Mouse (Mus musculus) E14TG2a.4 (cell line): ENCODE measurements around the gene Fam198a.

Source experiments
- H3K27me3 ChIP-seq: 2 replicates; pipeline ENCODE4 v1.6.1; 2014; ENCODE audit warnings: low read length, control low read depth; ENCODE audit not compliant: insufficient read depth
- H3K36me3 ChIP-seq: 2 replicates; pipeline ENCODE4 v1.6.1; 2014; ENCODE audit warnings: low read length, control low read depth; ENCODE audit not compliant: insufficient read depth
- H3K4me1 ChIP-seq: replicated peaks from 2 replicates; pipeline ENCODE4 v1.6.1; 2014; ENCODE audit warnings: low read depth, low read length, control low read depth
- H3K4me3 ChIP-seq: replicated peaks from 2 replicates; pipeline ENCODE4 v1.5.1; 2014; ENCODE audit warnings: mild to moderate bottlenecking, low read length
- H3K9me3 ChIP-seq: 2 replicates; pipeline ENCODE4 v1.6.1; 2014; ENCODE audit warnings: low read length, control low read depth
- CTCF ChIP-seq: conservative IDR thresholded peaks from 2 replicates; pipeline ENCODE4 v1.5.1; 2014; ENCODE audit warnings: low read length
- NANOG ChIP-seq: IDR thresholded peaks from 2 replicates; pipeline ENCODE4 v1.6.1; 2014; ENCODE audit warnings: borderline replicate concordance, low read length, mixed read lengths
- POU5F1 ChIP-seq: IDR thresholded peaks from 2 replicates; pipeline ENCODE4 v1.6.1; 2014; ENCODE audit warnings: low read length, borderline replicate concordance

The Fam198a gene

DNA sequence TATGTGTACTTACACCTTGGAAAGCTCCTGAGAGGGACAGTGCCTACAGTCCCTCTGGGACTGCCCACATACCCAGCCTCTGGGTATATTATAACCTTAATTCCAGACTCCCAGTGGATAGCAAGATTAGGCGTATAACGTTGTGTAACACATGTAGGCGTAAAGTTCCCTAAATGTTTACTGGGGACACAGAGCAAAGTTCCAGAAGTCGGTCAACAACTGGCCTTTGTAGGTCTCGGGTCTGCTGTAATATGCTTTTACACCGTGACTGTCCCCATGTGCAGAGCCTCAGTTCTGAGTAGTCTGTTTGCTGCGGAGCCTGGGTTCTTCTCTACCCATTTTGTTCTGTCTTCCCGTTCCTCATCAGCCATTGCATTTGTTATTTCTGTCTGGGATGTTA, 27.3 kb upstream of the Fam198a start:
- H3K36me3 ChIP-seq: no peaks in the 10 kb centered on the region
- H3K27me3 ChIP-seq: peaks cover 29% of the 10 kb centered on the region
- H3K4me1 ChIP-seq: peaks cover 16% of the 10 kb centered on the region
- H3K4me3 ChIP-seq: no peak overlapping the region
- TF ChIP-seq NANOG: no peak
- TF ChIP-seq POU5F1: no peak
- TF ChIP-seq CTCF: no peak
- no peaks in the 10 kb centered on the region for H3K9me3 ChIP-seq

DNA sequence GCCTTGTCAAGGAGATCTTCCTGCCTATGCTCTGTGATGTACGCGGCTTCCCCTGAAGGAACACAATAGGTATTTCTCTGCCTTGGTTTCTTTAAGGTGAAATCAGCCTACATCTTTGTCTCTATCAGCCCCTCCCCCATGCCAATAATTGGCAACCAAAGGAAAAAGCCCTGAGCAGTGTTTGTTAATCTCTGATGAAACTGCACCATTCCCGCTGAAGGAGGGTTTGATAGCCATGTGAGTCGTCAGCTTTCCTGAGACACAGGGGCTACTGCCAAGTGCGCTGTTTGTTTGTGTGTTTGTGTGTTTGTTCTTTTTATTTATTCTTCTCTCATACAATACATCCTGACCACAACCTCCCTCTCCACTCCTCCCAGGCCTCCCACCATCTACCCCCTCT, 26.9 kb upstream of the Fam198a start:
- no peak for TF ChIP-seq POU5F1
- no peak for TF ChIP-seq CTCF
- no peak for TF ChIP-seq NANOG
- H3K36me3 ChIP-seq: no peaks in the 10 kb centered on the region
- no peaks in the 10 kb centered on the region for H3K9me3 ChIP-seq
- peaks cover 14% of the 10 kb centered on the region for H3K4me1 ChIP-seq
- H3K27me3 ChIP-seq: peaks cover 29% of the 10 kb centered on the region
- no peak overlapping the region for H3K4me3 ChIP-seq

DNA sequence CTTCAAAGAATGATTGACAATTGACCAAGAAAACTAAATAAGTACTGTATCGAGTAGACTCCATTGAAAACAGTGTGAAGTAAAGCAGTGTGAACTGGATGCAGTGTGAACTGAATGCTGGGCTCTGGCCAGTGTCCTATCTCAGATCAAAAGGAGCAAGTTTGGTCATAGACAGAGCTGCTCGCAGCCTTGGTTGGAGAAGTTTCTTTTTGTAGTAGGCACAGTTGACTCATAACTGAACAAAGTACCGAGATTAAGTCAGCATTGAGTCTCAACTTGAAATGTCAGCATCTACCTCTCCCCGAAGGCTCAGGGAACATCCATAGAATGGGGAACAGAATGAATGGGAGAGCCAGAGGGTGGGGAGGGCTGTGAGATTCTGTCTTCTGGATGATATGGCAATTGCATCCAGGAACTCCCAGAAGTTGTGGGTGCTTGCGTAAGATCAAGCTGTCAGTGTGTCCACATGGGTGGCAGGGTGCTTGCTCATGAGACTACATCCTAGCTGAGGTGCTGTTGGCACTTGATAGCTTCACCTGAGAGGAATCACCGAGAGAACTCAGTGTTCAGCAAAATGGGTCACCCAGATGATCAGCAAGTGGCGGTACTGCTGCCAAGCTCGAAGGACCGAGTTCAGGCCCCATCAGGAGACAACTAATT, 25.8 kb upstream of the Fam198a start:
- H3K27me3 ChIP-seq: peaks cover 29% of the 10 kb centered on the region
- peaks cover 4% of the 10 kb centered on the region for H3K4me1 ChIP-seq
- H3K4me3 ChIP-seq: no peak overlapping the region
- H3K9me3 ChIP-seq: no peaks in the 10 kb centered on the region
- no peaks in the 10 kb centered on the region for H3K36me3 ChIP-seq
- TF ChIP-seq CTCF: no peak
- no peak for TF ChIP-seq POU5F1
- TF ChIP-seq NANOG: no peak

DNA sequence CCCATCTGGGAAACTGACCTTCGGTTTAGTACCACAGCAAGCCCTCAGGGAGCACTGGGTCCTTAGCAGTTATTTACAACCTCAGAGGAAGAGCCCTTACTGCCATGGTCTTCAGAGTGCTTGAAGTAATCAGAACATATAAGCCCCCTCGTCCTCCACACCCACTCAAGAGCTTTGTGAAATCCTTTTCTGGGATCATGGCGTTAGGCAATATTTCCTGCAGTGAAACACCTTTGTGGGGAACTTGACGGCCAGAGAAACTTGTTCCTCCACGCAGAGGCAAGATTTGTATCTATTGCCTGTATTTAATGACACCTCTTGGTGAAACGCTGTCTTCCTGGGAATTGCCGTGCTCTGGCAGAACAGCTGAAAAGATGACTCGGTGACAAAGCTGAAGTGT, 24.8 kb upstream of the Fam198a start:
- H3K4me1 ChIP-seq: no peaks in the 10 kb centered on the region
- H3K36me3 ChIP-seq: no peaks in the 10 kb centered on the region
- peaks cover 29% of the 10 kb centered on the region for H3K27me3 ChIP-seq
- H3K9me3 ChIP-seq: no peaks in the 10 kb centered on the region
- TF ChIP-seq NANOG (no peak), POU5F1 (no peak), CTCF (no peak)
- H3K4me3 ChIP-seq: no peak overlapping the region

DNA sequence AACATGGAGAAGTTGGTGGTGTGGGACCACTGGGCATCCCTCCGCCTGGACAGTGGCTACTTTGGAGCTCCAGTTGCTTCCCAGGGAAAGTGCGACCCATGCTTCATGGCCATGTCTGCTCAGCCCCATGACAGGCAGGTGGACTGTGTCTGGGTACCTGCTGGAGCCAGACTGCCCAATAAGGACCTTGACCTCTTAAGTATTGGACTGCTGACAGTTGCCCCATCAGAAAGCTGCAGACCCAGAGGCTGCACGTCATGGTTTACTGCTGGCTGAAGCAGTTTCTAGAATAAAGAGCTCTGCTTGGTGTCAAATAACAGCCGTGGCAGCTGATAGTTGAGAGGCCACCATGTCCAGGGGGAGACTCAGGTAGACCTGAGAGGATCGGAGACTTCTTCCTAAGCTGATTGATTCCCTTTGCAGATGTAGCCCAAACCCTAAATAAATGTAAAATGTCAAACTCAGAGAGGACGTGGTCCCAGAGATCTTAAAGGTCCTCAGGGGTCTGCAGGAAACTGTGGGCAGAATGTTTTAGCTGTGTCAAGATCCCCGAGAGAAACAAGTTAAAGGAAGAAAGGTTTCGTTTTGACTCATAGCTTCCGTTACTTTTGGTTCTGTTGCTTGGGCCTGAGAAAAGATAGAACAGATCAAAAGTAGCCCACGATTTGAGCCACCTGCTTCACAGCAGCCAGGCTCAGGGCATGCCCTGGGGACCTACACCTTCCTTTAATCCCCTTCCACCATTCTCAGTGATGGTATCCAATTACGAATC, 24.0 kb upstream of the Fam198a start:
- TF ChIP-seq NANOG (no peak), CTCF (no peak), POU5F1 (no peak)
- Histone ChIP-seq H3K9me3 (no peaks in the 10 kb centered on the region), H3K36me3 (no peaks in the 10 kb centered on the region), H3K4me1 (no peaks in the 10 kb centered on the region), H3K4me3 (no peak overlapping the region), H3K27me3 (peaks cover 29% of the 10 kb centered on the region)

DNA sequence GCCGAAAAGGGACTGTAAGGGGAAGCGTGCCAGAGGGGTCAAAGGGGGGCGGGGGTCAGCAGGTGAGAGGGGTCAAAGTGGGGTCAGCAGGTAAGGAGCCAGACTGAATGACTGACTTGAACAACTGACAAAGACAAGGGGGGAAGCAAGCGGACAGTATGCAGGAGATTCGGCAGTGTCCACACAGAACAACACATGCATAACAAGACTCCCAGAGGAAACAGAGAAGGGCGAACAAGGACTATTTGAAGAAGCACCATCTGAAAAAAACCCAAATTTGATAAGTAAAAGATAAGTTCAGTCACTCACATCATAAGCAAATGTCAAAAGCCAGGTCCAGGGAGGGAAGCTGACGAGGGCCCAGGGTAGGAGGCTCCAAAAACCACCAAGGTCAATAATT, 23.1 kb upstream of the Fam198a start:
- Histone ChIP-seq H3K36me3 (no peaks in the 10 kb centered on the region), H3K27me3 (peaks cover 31% of the 10 kb centered on the region)
- no peak for TF ChIP-seq CTCF
- no peak for TF ChIP-seq NANOG
- no peak for TF ChIP-seq POU5F1

GRCm38 (mm10) chr9:121928498-121928897, 22.3 kb upstream of the Fam198a start:
- no peaks in the 10 kb centered on the region for H3K36me3 ChIP-seq
- peaks cover 29% of the 10 kb centered on the region for H3K27me3 ChIP-seq
- H3K9me3 ChIP-seq: no peaks in the 10 kb centered on the region
- H3K4me3 ChIP-seq: no peak overlapping the region
- TF ChIP-seq NANOG (no peak), CTCF (peak; percentile 95)
- no peaks in the 10 kb centered on the region for H3K4me1 ChIP-seq

More for the DNA sequence above, 23.1 kb upstream of the Fam198a start:
- Histone ChIP-seq H3K4me3 (no peak overlapping the region), H3K4me1 (no peaks in the 10 kb centered on the region), H3K9me3 (no peaks in the 10 kb centered on the region)

DNA sequence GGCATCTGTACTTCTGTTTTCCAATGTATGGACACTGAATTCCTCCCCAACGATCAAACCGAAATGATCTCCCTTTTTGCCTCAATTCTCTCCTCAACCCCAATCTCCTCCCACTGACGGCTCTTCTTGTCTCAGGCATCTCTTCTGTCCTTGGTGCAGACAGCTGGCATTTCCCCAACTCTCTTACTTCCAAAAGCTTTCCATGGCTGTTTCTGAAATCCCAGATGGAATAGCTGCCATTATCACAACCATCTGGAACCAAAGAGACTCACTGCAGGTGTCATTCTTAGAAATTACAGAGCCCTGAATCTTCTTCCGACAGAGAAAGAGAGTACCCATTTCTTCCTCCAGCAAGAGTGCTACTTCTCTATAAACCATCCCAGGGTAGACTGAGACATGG, 15.9 kb upstream of the Fam198a start:
- Histone ChIP-seq H3K9me3 (no peaks in the 10 kb centered on the region), H3K4me1 (peaks cover 2% of the 10 kb centered on the region; the same call in 1 of the 2 replicates), H3K4me3 (no peak overlapping the region), H3K36me3 (no peaks in the 10 kb centered on the region), H3K27me3 (peaks cover 26% of the 10 kb centered on the region)
- no peak for TF ChIP-seq NANOG
- TF ChIP-seq POU5F1: no peak
- TF ChIP-seq CTCF: no peak
